In the genomic region with DNA sequence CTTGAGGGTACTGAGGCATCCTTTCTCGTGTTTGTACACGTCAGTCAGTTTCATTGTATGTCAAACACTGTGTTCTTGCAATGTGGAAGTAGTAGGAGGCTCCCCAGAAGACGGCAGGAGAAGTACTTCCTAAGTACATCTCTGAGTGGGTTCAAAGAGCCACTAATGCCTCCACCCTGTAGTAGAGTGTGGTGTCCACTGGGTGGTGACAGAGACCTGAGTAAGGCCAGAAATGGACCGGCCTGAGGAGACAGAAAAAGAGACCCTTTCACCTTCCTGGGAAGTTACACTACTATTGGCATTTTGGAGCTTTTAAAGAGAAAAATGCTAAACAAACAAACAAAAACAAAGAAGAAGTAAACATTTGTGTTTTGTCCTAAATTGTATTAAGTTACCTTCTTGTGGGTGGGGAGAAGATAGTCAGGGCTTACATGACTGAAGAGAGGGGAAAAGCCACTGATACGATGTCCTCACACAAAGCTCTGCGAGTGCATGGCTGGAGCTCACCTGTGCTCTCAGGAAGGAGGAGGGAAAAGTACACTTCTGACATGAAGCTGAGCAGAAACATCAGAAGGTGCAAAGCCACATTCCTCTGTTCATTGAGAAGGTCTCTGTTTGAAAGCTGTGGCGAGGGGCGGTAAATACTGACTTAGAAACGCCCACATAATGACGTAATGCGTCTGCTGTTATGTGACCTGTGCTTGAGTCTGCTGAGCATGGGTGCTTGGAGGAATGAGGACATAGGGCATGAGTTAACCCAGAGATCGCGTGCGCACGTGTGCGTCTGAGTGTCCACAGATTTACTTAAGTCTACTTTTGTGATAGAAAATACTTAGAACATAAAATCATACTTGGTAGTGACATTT, we compare ENCODE assay signal across 8 mouse cellular contexts.
DNase-seq lines count a peak whose midpoint lies in the region; ATAC-seq and TF ChIP-seq lines count a peak whose summit lies in the region.

No protein-coding gene starts in this region.

- H3K4me3 ChIP-seq in kidney, adult 2 months (ENCODE audit: insufficient read depth, low read depth, low read length), result no peak overlapping the region
- no peak overlapping the region for H3K4me3 ChIP-seq in liver, embryonic 12.5 days

- 71% methylated on average over 16 of the region's 16 CpGs for WGBS in kidney, adult 2 months
- 78% methylated on average over 16 of the region's 16 CpGs for WGBS in liver, embryonic 12.5 days (ENCODE audit: insufficient replicate concordance)

- no peaks in the 10 kb centered on the region for H3K27me3 ChIP-seq in kidney, adult 2 months (replicated peaks; ENCODE audit: control insufficient read depth, insufficient read depth, low read length)
- H3K27me3 ChIP-seq in liver, embryonic 12.5 days (replicated peaks), result no peaks in the 10 kb centered on the region

- no peaks in the 10 kb centered on the region for H3K4me1 ChIP-seq in kidney, adult 2 months (ENCODE audit: control insufficient read depth, insufficient read depth, low read length)
- H3K4me1 ChIP-seq in liver, embryonic 12.5 days, result peaks cover 2% of the 10 kb centered on the region

- TF ChIP-seq POLR2A in kidney, adult 2 months (IDR thresholded peaks at IDR 0.05; ENCODE audit: low read depth, low read length), result no peak

- H3K4me2 ChIP-seq in liver, embryonic 12.5 days, result no peak overlapping the region

- no peak overlapping the region for H3K9ac ChIP-seq in liver, embryonic 12.5 days

- peak; percentile 73 for TF ChIP-seq CTCF in kidney, adult 2 months (conservative IDR thresholded peaks at IDR 0.05; ENCODE audit: insufficient read depth, insufficient read length, low read depth, low read length)

- H3K27ac ChIP-seq in kidney, adult 2 months (ENCODE audit: insufficient read depth, low read depth, low read length), result no peak overlapping the region
- H3K27ac ChIP-seq in liver, embryonic 12.5 days, result no peak overlapping the region

- peak; percentile 43 for DNase-seq in urinary bladder, postnatal 14 days (ENCODE audit: low spot score)
- DNase-seq in urinary bladder, adult 18-20 months (ENCODE audit: low spot score in 2 of 2), result no peak
- peak; percentile 42 for DNase-seq in cerebellum, adult 9-10 months
- peak; percentile 63 to 65 for DNase-seq in frontal cortex, postnatal 36 days (ENCODE audit: low spot score in 2 of 2)
- DNase-seq in kidney, adult 2 months, result peak; percentile 41
- DNase-seq in neural tube, embryonic 10.5 days (ENCODE audit: extremely low spot score, low spot score), result peak; percentile 54
- peak; percentile 60 for DNase-seq in thymus, postnatal 4 days

- H3K9me3 ChIP-seq in liver, embryonic 12.5 days (replicated peaks), result no peaks in the 10 kb centered on the region

- peaks cover 1% of the 10 kb centered on the region; the same call in 1 of the 2 replicates for H3K36me3 ChIP-seq in kidney, adult 2 months (ENCODE audit: control insufficient read depth, insufficient read depth, low read length)
- peaks cover 68% of the 10 kb centered on the region for H3K36me3 ChIP-seq in liver, embryonic 12.5 days

- ATAC-seq in liver, embryonic 12.5 days, result 0 out of 2 replicates have a peak, but pooled peaks have one; percentile 51

Comparison
In these comparisons a context has a peak if more than half of its experiments do, and no peak if none do; other contexts are left out.
1. DNase-seq: peak in urinary bladder, postnatal 14 days (single experiment), cerebellum, adult 9-10 months (single experiment), frontal cortex, postnatal 36 days (2 of 2), kidney, adult 2 months (single experiment), neural tube, embryonic 10.5 days (single experiment) and thymus, postnatal 4 days (single experiment); none in urinary bladder, adult 18-20 months (0 of 2).